8 mouse cellular contexts compared by ENCODE assay signal in the genomic region with DNA sequence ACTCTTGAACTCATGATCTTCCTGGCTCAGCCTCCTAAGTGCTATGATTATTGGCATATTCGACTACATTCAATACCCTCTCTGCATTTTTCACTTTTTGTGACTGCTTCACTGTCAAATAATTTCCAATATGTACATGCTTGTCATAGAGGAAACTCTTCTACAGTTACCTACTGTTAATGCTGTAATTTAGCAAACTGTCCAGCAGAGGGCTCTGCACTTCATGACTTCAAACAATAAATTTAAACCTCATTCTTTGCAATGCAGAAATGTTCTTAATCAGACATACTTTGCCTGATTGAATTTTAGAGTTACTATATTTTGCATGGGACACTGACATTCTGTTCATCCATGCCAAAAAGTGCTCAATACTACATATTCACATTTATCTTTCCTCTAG. TPM values are rescaled to one million over a fixed set of nuclear protein-coding genes. Genes with fewer than 3 reads are reported as not detected.
DNase-seq lines count a peak whose midpoint lies in the region; ATAC-seq and TF ChIP-seq lines count a peak whose summit lies in the region.

No protein-coding gene starts in this region.

- H3K4me3 ChIP-seq in kidney, embryonic 16.5 days (ENCODE audit: low read length): no peak overlapping the region
- H3K4me3 ChIP-seq in E14TG2a.4 (replicated peaks; ENCODE audit: low read length): no peak overlapping the region

- H3K27ac ChIP-seq in kidney, embryonic 16.5 days (ENCODE audit: low read length): no peak overlapping the region

- peaks cover 7% of the 10 kb centered on the region for H3K36me3 ChIP-seq in kidney, embryonic 16.5 days (ENCODE audit: insufficient read depth, low read length)
- H3K36me3 ChIP-seq in E14TG2a.4 (ENCODE audit: insufficient read depth, low read length): peaks cover 13% of the 10 kb centered on the region

- no peaks in the 10 kb centered on the region for H3K4me1 ChIP-seq in kidney, embryonic 16.5 days (ENCODE audit: insufficient read depth, low read length)
- H3K4me1 ChIP-seq in E14TG2a.4 (replicated peaks; ENCODE audit: low read depth, low read length): no peaks in the 10 kb centered on the region

- peak; percentile 47 for TF ChIP-seq CTCF in E14TG2a.4 (conservative IDR thresholded peaks at IDR 0.05; ENCODE audit: low read length)

- DNase-seq in adrenal gland, postnatal 10 days: peak; percentile 34
- DNase-seq in adrenal gland, adult 2 months: no peak
- peak; percentile 47 for DNase-seq in kidney, postnatal 14 days
- DNase-seq in embryo, embryonic 9.5 days (ENCODE audit: extremely low spot score): peak; percentile 19
- DNase-seq in spleen, postnatal 14 days (ENCODE audit: low spot score in 2 of 2): no peak

- H3K4me2 ChIP-seq in kidney, embryonic 16.5 days (replicated peaks; ENCODE audit: low read depth, low read length): no peak overlapping the region

- no peak overlapping the region for H3K9ac ChIP-seq in kidney, embryonic 16.5 days (replicated peaks; ENCODE audit: low read length)

- no peaks in the 10 kb centered on the region for H3K9me3 ChIP-seq in kidney, embryonic 16.5 days (ENCODE audit: low read length)
- H3K9me3 ChIP-seq in E14TG2a.4 (ENCODE audit: low read length): no peaks in the 10 kb centered on the region

- WGBS in kidney, embryonic 16.5 days: 15% methylated on average over 1 of the region's 1 CpGs

- no peaks in the 10 kb centered on the region for H3K27me3 ChIP-seq in kidney, embryonic 16.5 days (ENCODE audit: insufficient read depth, low read length)
- H3K27me3 ChIP-seq in E14TG2a.4 (ENCODE audit: insufficient read depth, low read length): no peaks in the 10 kb centered on the region

- ATAC-seq in kidney, embryonic 16.5 days (ENCODE audit: low FRiP score, low TSS enrichment): no peak; the same call in 1 of the 2 replicates
- peak; percentile 67 for ATAC-seq in neutrophil, adult 5-6 weeks (ENCODE audit: extremely low read depth, insufficient number of reproducible peaks, low FRiP score, poor library complexity, severe bottlenecking)

RNA-seq across cellular contexts. Expression of gene Apip, which starts 13.0 kb away (rescaled TPM):
- 10 to 100 TPM; 54.5 to 61.5 TPM for total RNA-seq in adrenal gland, postnatal 10 days (2021)
- total RNA-seq in adrenal gland, adult 2 months (2021): 10 to 100 TPM; 48.8 to 75.8 TPM
- 17.2 and 17.4 TPM in 2 replicates for polyA plus RNA-seq in adrenal gland, adult 2 months (2012; rRNA removed)
- 60.5 and 68.1 TPM in 2 replicates for polyA plus RNA-seq in kidney, embryonic 16.5 days (2015; fragmentation: Nextera tagmentation; extraction: Ambion mirVana)
- total RNA-seq in neutrophil, adult 5-6 weeks (2017): 8.4 and 9.5 TPM in 2 replicates

RNA-seq across cellular contexts. Expression of gene Pdhx, which starts 13.1 kb away (rescaled TPM):
- 100 to 1,000 TPM; 118 to 121 TPM for total RNA-seq in adrenal gland, postnatal 10 days (2021)
- total RNA-seq in adrenal gland, adult 2 months (2021): 100 to 1,000 TPM; 127 to 148 TPM
- 33.1 and 53.8 TPM in 2 replicates for polyA plus RNA-seq in adrenal gland, adult 2 months (2012; rRNA removed)
- polyA plus RNA-seq in kidney, embryonic 16.5 days (2015; fragmentation: Nextera tagmentation; extraction: Ambion mirVana): 42.8 and 46.7 TPM in 2 replicates
- total RNA-seq in neutrophil, adult 5-6 weeks (2017): 13.6 and 16.1 TPM in 2 replicates

Comparison
In these comparisons a context has a peak if more than half of its experiments do, and no peak if none do; other contexts are left out.
1. DNase-seq: peak in adrenal gland, postnatal 10 days (single experiment), kidney, postnatal 14 days (single experiment) and embryo, embryonic 9.5 days (single experiment); none in adrenal gland, adult 2 months (single experiment) and spleen, postnatal 14 days (0 of 2).